Mouse (Mus musculus) G1E (cell line): ENCODE data around the gene Ndufab1.

Experiments used
- CTCF ChIP-seq: IDR thresholded peaks from 2 replicates; pipeline ENCODE4 v1.5.1; 2012; ENCODE audit warnings: low read depth, low read length, inconsistent platforms, mixed read lengths
- GATA1 ChIP-seq: IDR thresholded peaks from 2 replicates; pipeline ENCODE4 v1.6.1; 2012; ENCODE audit warnings: borderline replicate concordance, low read length, inconsistent platforms, mixed read lengths
- TAL1 ChIP-seq: conservative IDR thresholded peaks from 2 replicates; pipeline ENCODE4 v1.6.1; 2012; ENCODE audit warnings: low read depth, low read length, inconsistent platforms, mixed read lengths

GRCm38 (mm10) chr7:122065656-122066055, 36.0 kb downstream of the Ndufab1 start:
- TF ChIP-seq CTCF = no peak
- no peak for TF ChIP-seq TAL1
- TF ChIP-seq GATA1 = no peak
